Mouse (Mus musculus): ENCODE measurements around the gene Ubl5. TPM values are rescaled to one million over a fixed set of nuclear protein-coding genes. Genes with fewer than 3 reads are reported as not detected.

The Ubl5 gene
- 408 TPM for polyA plus RNA-seq (2017; shearing (Covaris generic))

DNA sequence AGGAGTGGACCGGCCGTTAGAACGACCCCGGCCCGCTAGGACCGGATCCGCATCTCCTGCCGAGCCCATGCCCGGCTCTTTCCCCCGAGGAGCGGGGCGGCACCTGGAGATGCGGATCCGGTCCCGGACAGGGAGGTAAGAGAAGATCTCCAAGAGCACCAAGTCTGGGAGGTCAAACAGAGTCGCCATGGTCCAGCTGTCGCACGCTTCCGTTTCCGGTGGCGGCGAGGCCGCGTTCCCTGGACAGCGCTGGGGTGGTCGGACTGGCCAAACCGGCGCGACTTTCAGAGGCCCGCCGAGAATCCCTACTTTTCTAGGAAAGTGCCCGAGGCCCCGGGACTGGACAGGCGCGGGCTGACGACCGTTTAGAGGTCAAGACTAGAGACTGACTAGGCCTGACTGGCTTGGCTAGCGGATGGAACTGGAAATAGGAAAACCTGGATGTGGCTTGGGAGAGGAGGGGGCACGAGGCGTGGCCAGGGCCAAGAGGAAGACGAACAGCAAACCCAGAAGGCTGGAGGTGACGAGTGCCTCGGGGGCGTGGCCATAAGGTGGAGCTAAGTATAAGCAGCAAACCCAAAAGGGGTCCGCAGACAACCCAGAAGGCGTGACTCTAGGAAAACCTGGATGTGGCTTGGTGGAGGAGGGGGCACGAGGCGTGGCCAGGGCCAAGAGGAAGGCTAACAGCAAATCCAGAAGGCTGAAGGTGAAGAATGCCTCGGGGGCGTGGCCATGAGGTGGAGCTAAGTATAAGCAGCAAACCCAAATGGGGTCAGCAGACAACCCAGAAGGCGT is at the start of gene Ubl5:
TSS of gene Ubl5 (plus strand) at position 778 of the 795 bp plus-strand sequence.

DNA sequence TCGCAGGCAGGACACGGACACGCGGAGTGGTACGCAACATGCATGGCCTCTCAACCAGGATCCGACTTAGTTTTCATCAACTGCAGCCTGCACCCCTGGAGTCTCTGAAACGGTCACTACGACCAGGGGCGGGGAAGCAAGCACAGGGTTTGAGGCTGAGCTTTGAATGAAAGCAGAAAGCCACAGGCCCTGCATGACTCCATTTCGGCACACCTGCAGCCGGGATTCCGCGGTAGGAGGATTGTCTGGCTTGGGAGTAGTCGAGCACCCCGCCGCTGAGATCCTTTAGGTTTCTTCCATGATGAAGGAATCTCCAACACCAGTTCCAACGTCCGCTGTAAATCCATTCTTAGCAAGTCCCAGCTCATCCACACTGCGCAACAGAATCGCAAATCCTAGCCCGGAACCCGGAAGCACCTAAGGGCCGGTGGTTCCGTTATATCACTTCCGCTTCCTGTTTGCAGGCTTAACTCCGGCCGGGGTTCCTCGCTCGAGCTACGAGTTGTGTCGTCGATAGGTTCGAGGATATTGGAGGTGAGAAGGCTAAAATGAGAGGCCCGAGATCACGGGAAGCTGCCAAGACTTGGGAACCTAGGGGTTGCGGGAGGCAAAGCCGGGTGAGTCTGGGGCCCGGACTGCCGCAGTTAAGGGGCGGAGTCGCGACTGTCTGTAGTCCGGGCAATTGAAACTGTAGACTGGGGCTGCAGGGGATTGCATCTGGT is 1.8 kb downstream of the Ubl5 start, which contains the start of gene Fbxl12:
TSS of gene Fbxl12 (minus strand) at position 408 of the 722 bp plus-strand sequence.

DNA sequence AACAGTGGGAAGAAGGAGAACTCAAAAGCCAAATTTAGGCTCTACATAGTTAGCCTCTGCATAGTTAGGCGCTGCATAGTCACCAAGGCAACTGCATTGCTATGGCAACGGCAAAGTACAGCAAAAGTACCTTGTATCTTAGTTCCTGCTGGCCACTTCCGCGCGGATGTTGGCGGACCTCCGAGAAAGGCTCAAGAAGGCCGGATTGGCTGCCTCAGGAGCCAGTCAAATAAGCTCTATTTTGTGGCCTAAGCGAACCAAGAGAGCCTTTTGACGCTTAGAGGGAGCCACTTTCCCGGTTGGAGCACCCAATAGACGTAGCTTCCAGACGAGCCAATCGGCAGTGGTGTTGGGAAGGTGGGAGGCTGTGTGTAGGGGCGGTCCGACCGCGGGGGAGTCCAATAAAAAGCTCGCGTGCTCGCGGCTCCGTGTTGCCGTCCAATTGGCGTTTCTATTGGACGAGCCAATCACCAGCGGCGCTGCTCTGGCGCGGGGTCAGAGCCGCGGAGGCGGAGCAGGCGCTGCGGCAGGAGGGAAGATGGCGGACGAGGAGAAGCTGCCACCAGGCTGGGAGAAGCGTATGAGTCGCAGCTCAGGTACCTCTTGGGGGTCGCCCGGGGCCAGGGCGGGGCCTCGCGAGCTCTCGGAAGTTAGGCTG is 9.1 kb downstream of the Ubl5 start, which contains the start of gene Pin1:
TSS of gene Pin1 (plus strand) at position 494 of the 658 bp plus-strand sequence.

Other genes starting within 250 kb of the Ubl5 start
- gene Zfp26, start 182.7 kb upstream of the Ubl5 start, polyA plus RNA-seq (2017; shearing (Covaris generic)), result 38.1 TPM
- gene Zfp426, start 150.1 kb upstream of the Ubl5 start, polyA plus RNA-seq (2017; shearing (Covaris generic)), result 30.9 TPM
- gene Zfp266, start 121.5 kb upstream of the Ubl5 start, polyA plus RNA-seq (2017; shearing (Covaris generic)), result 35.5 TPM
- gene Zfp846, start 61.6 kb upstream of the Ubl5 start, polyA plus RNA-seq (2017; shearing (Covaris generic)), result 17.4 TPM
- gene Fbxl12, start 1.9 kb downstream of the Ubl5 start, polyA plus RNA-seq (2017; shearing (Covaris generic)), result 63.2 TPM
- gene Pin1, start 9.2 kb downstream of the Ubl5 start, polyA plus RNA-seq (2017; shearing (Covaris generic)), result 32.5 TPM
- 1.4 TPM for gene Olfm2, start 103.5 kb downstream of the Ubl5 start, polyA plus RNA-seq (2017; shearing (Covaris generic))
- 0.24 TPM for gene Col5a3, start 172.2 kb downstream of the Ubl5 start, polyA plus RNA-seq (2017; shearing (Covaris generic))
- not detected for gene Rdh8, start 175.6 kb downstream of the Ubl5 start, polyA plus RNA-seq (2017; shearing (Covaris generic))
- gene A230050P20Rik, start 225.8 kb downstream of the Ubl5 start, polyA plus RNA-seq (2017; shearing (Covaris generic)), result 46.9 TPM
- 0.41 TPM for gene Angptl6, start 236.8 kb downstream of the Ubl5 start, polyA plus RNA-seq (2017; shearing (Covaris generic))
- 88.4 TPM for gene Ppan, start 245.3 kb downstream of the Ubl5 start, polyA plus RNA-seq (2017; shearing (Covaris generic))

Data from CD4-positive, CD25-positive, alpha-beta regulatory T cell, adult 9 weeks (primary cell).